33 mouse cellular contexts compared by ENCODE assay signal in the genomic region with DNA sequence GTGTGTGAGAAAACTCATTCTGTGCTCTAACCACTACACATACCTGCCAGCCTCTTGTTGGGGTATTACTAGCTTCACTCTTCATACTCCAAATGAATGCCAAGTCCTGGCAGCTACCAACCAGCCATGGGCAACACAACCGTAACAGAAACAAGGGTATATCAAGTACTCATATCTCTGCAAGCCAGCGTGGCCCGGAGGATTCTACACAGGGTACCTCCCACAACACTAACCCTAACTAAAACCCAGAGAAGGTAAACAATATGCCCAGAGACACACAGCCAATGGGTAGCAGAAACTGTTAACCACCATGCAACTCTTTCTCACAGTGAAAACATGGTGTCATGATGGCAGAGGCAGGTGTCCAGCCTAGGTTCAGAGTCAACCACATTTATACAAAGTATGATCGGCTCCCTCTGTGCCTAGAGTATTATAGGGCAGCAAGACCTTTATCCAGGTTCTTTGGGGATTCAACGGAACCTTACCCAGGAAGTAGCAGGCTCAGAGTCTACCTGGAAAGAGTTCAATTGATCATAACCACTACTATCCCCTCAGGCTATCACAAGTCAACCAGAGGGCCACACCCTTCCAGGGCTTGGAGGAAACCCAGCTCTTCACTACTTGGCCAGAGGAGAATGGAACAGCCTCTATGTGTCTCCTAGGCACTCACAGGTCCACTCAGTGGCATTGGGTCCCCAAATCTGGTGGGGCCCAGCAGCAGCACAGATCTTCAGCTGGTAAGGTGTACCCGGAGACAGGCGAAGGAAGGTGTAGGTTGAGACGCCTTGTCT. TPM values are rescaled to one million over a fixed set of nuclear protein-coding genes. Genes with fewer than 3 reads are reported as not detected.
"Had no signal": no experiment of that assay in that cellular context is flagged by ENCODE, and none has a peak within 500 bp of the region (broad histone marks: within the 10 kb centered on the region; RNA-seq: fewer than 3 reads in every experiment).

No protein-coding gene starts in this region.

- H3K9ac ChIP-seq: heart, embryonic 12.5 days; hindbrain, embryonic 12.5 days; hindbrain, embryonic 14.5 days; kidney, embryonic 15.5 days; limb, embryonic 13.5 days; limb, embryonic 15.5 days; liver, embryonic 12.5 days; liver, embryonic 14.5 days had no signal

- H3K4me2 ChIP-seq: heart, embryonic 12.5 days; hindbrain, embryonic 12.5 days; hindbrain, embryonic 14.5 days; kidney, embryonic 15.5 days; limb, embryonic 13.5 days; limb, embryonic 15.5 days; liver, embryonic 12.5 days had no signal

- ATAC-seq: hindbrain, embryonic 16.5 days; intestine, embryonic 16.5 days; liver, embryonic 12.5 days had no signal

- H3K9me3 ChIP-seq: heart, embryonic 10.5 days; heart, embryonic 12.5 days; hindbrain, embryonic 12.5 days; kidney, embryonic 15.5 days; limb, embryonic 13.5 days; limb, embryonic 15.5 days; liver, embryonic 12.5 days had no signal

- H3K4me3 ChIP-seq: gastrocnemius, adult 2 months; heart, embryonic 10.5 days; heart, embryonic 12.5 days; hindbrain, embryonic 12.5 days; kidney, embryonic 15.5 days; limb, embryonic 13.5 days; limb, embryonic 15.5 days; liver, embryonic 12.5 days had no signal

- DNase-seq: gastrocnemius, adult 2 months; gastrocnemius, postnatal 10 days; gastrocnemius, postnatal 25 days; heart, adult 18-20 months; heart, postnatal 10 days; heart, postnatal 36 days; kidney, adult 11 months; kidney, adult 2 months; kidney, adult 9 months; kidney, postnatal 14 days; kidney, postnatal 36 days; layer of hippocampus, adult 9-11 months; layer of hippocampus, postnatal 36 days; left cerebral cortex, postnatal 4 days had no signal

- H3K27ac ChIP-seq: gastrocnemius, adult 2 months; heart, embryonic 10.5 days; hindbrain, embryonic 12.5 days; hindbrain, embryonic 14.5 days; kidney, embryonic 15.5 days; kidney, postnatal 0 days; limb, embryonic 13.5 days; liver, embryonic 12.5 days; liver, embryonic 14.5 days had no signal

- H3K36me3 ChIP-seq: heart, embryonic 10.5 days; heart, embryonic 12.5 days; hindbrain, embryonic 12.5 days; kidney, embryonic 15.5 days; limb, embryonic 13.5 days; liver, embryonic 12.5 days had no signal

RNA-seq across cellular contexts. Expression of a gene that starts 7.7 kb away (rescaled TPM):
- total RNA-seq: layer of hippocampus, adult 18-20 months; layer of hippocampus, postnatal 14 days; layer of hippocampus, postnatal 36 days had no signal

RNA-seq across cellular contexts. Expression of a gene that starts 19.7 kb away (rescaled TPM):
- total RNA-seq: granulocyte monocyte progenitor cell, adult 5-6 weeks; hematopoietic stem cell, adult 5-6 weeks had no signal
- polyA plus RNA-seq: liver, adult 2 months had no signal

RNA-seq across cellular contexts. Expression of a gene that starts 42.7 kb away (rescaled TPM):
- total RNA-seq: granulocyte monocyte progenitor cell, adult 5-6 weeks; hematopoietic stem cell, adult 5-6 weeks; liver, adult 2 months had no signal
- polyA plus RNA-seq: heart, embryonic 10.5 days; heart, embryonic 12.5 days; heart, embryonic 14.5 days; heart, embryonic 16.5 days; kidney, embryonic 15.5 days; kidney, postnatal 0 days; limb, embryonic 15.5 days; liver, adult 2 months; liver, embryonic 12.5 days had no signal
